Mouse (Mus musculus) T-helper 2 cell (primary cell): ENCODE data around the gene Snrpd3.
"Not testable (repeated sequence)": the region's sequence is repeated elsewhere in the genome, so short reads cannot be mapped to it uniquely, and the experiment has no call there.

Experiments used
- in situ Hi-C: fragments of 300-600 bp; cut with MboI, MseI; formaldehyde crosslinking; loops from one replicate; pipeline ENCODE4 v1.15.1; 2025; ENCODE audit warnings: high pct_unique_total_duplicates

Snrpd3 gene

GRCm38 (mm10) chr10:75566321-75566720 lies 49.0 kb downstream of the Snrpd3 start:
- in situ Hi-C loops, result no loop called here

- in situ Hi-C loops, result not testable (repeated sequence)
Measured at GRCm38 (mm10) chr10:75566765-75567164, 49.4 kb downstream of the Snrpd3 start.

GRCm38 (mm10) chr10:75568029-75568428 lies 50.7 kb downstream of the Snrpd3 start:
- in situ Hi-C loops, result no loop called here

- in situ Hi-C loops, result no loop called here
Measured at GRCm38 (mm10) chr10:75568441-75568840, 51.1 kb downstream of the Snrpd3 start.

GRCm38 (mm10) chr10:75568851-75569250 lies 51.5 kb downstream of the Snrpd3 start:
- in situ Hi-C loops, result no loop called here

GRCm38 (mm10) chr10:75570981-75571657 lies 53.8 kb downstream of the Snrpd3 start:
- in situ Hi-C loops, result no loop called here

GRCm38 (mm10) chr10:75571937-75572336 lies 54.6 kb downstream of the Snrpd3 start:
- in situ Hi-C loops, result no loop called here

GRCm38 (mm10) chr10:75573181-75573580 lies 55.8 kb downstream of the Snrpd3 start:
- in situ Hi-C loops, result no loop called here

- in situ Hi-C loops, result no loop called here
Measured at GRCm38 (mm10) chr10:75573965-75574364, 56.6 kb downstream of the Snrpd3 start.

GRCm38 (mm10) chr10:75579129-75579528 lies 61.8 kb downstream of the Snrpd3 start:
- in situ Hi-C loops, result no loop called here

GRCm38 (mm10) chr10:75585876-75586552 lies 68.7 kb downstream of the Snrpd3 start:
- in situ Hi-C loops, result loop anchor here (5.0 kb wide), 2 partner anchors 51 to 361 kb away; no protein-coding TSS in a partner anchor

GRCm38 (mm10) chr10:75586553-75586879 lies 69.2 kb downstream of the Snrpd3 start:
- in situ Hi-C loops, result loop anchor here (5.0 kb wide), 2 partner anchors 51 to 361 kb away; no protein-coding TSS in a partner anchor
